Mouse (Mus musculus) testis, postnatal 10 days (tissue): ENCODE measurements around the gene Brd4.
"Not testable (repeated sequence)": the region's sequence is repeated elsewhere in the genome, so short reads cannot be mapped to it uniquely, and the experiment has no call there.

Experiments
- DNase-seq: peaks from one replicate; pipeline ENCODE4 v3.0.0; 2021; ENCODE audit warnings: low spot score

The Brd4 gene

DNA sequence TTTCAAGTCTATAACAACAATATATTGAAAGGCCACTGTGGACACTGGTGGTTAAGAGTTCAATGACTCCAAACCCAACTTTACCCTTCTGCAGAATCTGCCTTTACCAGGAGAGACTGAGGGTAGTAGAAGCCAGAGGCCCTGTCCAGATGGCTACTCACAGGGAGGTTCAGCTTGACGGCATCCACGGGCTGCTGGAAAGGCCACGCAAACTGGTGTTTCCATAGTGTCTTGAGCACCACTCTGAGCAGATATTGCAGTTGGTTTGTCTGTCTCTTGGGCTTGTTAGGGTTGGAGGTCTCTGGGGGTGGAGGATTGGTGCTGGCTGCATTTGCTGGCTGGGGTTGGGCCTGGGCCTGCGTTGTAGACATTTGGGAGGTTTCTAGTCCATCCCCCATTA lies 55.3 kb downstream of the Brd4 start:
- DNase-seq: no peak

DNA sequence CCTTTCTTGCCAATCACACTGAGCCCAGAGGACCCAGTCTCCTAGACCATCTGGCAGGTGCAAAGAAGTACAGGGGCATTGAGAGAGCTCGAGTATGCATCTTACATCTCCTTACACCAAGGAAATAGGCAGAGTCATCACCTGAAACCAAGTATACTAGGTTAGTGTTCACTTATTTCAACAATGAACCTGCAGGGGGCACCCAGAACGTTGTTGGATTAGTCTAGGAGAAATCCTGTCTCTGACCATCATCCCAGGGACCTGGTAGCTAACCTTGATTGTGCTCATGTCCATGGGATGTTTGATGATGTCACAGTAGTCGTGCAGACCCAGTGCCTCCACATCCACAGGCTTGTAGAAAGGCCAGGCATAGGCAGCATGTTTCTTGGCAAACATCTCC lies 63.6 kb downstream of the Brd4 start:
- DNase-seq: no peak

DNA sequence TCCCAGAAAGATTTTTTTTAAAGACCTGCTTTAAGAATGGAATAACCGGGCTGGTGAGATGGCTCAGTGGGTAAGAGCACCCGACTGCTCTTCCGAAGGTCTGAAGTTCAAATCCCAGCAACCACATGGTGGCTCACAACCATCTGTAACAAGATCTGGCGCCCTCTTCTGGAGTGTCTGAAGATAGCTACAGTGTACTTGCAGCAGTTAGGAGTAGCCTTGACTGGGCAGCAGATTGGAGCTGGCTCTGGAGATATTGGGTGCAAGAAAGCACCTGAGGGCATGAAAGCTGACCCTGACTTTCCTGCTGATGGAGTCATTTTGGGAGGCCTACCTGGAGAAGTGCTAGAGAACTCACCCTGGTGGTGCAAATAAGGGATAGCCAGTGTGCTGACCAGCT lies 68.9 kb downstream of the Brd4 start:
- not testable (repeated sequence) for DNase-seq

DNA sequence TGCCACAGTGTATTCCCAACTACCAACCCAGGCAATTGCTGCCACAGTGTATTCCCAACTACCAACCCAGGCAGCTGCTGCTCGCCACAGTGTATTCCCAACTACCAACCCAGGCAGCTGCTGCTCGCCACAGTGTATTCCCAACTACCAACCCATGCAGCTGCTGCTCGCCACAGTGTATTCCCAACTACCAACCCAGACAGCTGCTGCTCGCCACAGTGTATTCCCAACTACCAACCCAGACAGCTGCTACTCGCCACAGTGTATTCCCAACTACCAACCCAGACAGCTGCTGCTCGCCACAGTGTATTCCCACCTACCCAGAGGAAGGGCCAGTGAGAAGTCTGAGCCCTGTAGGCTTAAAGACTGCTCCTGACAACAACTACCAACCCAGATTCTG lies 73.0 kb downstream of the Brd4 start:
- DNase-seq: not testable (repeated sequence)

DNA sequence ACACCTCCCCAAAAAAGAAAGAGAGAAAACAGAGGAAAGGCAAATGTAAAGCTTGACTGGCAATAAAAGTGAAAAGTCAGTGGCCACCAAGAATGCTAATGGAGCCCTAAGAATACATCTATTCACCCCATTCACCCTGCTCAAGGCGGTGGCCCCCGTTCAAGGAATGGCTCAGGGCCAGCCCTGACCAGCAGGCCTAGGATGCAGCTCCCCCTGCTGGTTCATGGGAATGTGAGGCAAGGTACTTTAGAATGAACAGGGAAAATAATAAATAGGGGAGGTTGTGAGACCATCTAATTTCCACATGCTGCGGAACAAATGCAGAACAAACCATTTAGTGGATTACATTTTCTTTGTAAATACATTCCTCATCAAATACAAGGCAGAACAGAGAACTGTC lies 74.8 kb downstream of the Brd4 start:
- peak; percentile 82 for DNase-seq

- no peak for DNase-seq
Observed at GRCm38 (mm10) chr17:32209144-32209543, 75.4 kb downstream of the Brd4 start.

DNA sequence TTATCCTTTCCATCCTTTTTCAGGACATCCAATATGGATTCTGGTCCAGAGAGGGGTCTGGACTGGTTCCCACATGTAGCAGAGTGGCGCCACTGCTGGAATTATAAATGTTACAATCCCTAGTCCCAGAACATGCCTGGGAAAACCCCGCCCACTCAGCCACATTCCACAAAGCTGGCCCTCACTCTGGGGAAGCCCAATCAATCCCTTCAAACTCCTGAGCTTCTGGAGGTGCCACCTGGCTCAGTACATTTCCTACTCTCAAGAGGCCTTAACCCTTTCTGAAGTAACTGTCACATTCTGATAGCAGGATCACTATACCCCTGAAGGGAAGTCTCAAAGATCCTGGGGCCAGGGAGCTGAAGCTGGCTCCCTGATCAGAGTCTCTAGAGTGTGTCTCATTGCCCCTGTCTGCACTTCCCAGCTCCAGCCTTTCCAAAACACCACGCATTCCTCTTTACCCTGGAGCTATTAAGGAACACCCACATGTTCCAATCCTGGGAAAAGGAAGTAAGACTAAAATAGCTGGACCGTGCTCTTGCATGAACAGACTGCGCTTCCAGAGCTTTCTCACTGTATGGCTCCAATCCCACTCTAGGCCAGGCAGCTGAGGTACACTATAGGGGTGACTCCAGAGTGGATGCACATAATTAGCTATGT lies 76.8 kb downstream of the Brd4 start:
- no peak for DNase-seq

DNA sequence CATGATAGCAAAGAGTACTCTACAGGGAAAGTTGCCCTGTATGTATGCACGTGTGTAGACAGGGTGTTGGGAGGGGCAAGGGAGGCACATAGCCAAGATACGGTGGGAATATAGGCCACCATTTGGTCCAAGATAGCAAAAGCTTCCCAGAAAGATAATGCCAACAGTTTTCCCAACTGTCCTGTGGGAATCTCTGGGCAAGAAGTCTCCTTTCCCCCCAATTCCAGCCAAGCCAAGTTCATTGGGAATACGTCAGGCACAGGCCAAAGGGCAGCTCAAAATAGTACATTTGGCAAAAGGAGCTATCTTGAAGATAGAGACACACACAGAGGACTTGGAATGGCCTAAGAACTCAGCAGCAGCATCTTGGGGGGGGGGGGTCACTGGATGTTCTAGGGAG lies 79.2 kb downstream of the Brd4 start:
- no peak for DNase-seq

DNA sequence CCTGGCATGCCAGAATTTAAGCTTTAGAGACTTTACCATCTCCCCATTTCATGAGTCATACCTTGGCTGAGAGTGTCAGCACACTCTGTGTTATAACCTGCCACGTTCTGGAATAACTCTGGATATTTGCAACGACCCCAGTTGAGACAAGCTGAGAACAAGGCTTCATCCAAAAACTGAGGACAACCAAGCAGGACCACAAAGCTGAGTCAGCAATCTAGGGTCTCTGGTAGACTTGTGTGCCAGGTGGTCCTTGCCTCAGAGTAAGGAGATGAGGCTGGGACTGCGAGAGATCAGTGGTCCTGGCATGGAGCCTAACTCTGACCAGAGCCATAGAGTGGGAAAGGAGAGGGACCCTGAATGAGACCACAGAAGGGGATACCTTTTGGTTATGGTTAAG lies 81.5 kb downstream of the Brd4 start:
- no peak for DNase-seq

DNA sequence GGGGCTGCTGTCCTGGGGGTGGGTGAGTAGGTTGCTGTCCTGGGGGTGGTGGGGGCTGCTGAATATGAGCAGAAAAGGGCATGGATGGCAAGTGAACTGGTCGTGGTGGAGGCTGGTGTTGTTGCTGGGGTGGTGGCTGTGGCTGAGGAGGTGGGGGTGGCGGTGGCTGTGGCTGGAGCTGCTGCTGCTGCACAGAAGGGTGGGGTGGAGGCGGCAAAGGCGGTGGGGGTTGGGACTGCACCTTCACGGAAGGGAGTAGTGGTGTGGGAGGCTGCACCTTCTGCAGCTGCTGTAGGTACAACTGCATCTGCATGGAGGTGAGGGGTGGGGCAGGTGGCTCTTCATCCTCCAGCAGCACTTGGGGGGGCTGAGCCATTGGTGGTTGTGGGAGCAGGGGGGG lies 83.4 kb downstream of the Brd4 start:
- DNase-seq: no peak

- no peak for DNase-seq
Observed at GRCm38 (mm10) chr17:32199796-32200195, 84.7 kb downstream of the Brd4 start.

DNA sequence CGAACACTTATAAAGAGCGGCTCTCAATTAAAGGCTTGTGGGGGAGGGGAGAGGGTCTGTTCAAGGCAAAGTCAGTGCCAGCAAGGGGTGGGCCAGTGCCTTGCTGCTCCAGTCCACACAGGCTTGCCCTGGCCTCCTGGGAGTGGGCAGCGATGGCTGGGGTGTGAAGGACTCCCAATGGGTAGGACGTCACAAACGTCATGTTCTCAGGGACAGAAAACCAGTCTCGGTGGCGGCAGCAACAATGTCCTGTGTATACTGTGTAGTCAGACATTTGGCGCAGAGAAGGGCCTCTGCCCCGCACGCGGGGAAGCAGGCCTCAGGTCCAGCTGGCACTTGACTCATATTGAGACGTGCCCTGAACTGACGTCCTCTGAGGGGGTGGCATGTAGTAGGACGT lies 87.4 kb downstream of the Brd4 start:
- DNase-seq: no peak

DNA sequence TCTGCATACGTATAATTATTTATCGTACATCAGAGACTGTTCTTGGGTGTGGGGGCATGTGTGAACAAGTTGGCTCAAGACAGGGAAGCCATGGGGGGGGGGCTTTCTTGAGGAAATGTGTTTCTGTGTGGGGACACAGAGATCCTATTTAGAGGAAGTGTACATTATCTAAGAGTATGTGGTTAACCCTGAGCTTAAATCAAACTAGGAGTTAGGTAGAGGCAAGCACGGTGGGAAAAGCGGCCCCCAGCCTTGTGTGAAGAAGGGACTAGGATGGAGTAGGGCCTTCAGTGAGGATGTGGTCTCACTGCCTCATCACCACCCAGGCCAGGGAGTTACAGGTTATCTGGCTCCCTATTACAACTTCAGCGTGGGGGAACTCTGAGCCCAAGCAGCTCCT lies 88.8 kb downstream of the Brd4 start:
- no peak for DNase-seq

DNA sequence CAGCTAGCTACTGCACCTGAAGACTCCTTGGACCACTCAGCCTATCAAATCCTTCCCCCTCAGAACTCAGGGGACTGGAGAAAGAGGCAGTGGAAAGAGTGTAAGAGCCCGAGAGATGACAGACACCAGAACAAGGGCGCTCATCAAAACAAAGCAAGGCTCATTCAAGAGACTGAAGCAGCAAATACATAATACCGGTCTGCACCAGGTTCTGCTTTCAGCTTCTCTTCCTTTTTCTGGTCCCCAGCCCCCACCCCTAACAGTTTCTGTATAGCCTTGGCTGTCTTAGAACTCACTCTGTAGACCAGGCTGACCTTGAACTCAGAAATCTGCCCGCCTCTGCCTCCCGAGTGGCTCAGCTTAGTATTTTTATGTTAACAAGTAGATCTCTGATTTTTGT lies 91.5 kb downstream of the Brd4 start:
- no peak for DNase-seq

DNA sequence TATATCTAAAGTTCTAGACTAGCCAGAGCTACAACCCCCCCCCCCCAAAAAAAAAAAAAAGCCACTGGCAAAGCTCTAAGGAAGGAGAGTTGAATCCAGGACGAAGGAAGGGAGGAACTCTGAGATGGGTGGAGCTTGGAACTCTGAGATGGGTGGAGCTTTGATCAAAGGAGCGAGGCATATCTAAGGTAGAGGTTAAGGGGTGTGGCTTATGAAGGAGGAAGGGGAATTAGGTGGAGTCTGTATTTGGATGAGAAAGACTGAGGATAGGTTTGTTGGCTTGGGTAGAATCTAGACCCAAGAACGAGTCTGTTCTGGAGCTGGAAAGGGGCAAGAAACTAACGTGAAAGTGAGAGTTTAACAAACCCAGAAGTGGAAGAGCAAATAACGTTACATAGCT lies 94.7 kb downstream of the Brd4 start:
- no peak for DNase-seq

GRCm38 (mm10) chr17:32188863-32189636 lies 95.5 kb downstream of the Brd4 start, which contains the start of gene Ephx3:
TSS of gene Ephx3 (minus strand) at chr17:32189549.
- DNase-seq: no peak

DNA sequence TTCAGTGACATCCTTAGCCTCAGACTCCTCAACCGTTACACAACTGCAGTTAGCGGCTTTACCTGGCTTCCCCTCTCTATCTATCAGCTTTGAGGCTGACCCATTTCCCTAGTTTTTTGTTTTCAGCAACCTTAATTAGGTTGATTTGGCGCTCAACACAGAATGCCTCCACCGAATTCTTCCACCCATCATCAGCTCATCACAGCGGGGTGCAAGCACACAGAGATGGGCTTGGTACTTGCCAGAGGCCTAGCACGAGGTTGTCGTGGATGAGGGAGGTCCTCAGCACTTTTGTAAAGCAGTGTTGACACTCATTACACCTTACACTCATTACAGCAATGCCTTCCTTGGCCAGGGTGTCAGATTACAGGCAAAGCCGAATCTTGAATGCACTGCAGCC lies 101.5 kb downstream of the Brd4 start:
- no peak for DNase-seq

DNA sequence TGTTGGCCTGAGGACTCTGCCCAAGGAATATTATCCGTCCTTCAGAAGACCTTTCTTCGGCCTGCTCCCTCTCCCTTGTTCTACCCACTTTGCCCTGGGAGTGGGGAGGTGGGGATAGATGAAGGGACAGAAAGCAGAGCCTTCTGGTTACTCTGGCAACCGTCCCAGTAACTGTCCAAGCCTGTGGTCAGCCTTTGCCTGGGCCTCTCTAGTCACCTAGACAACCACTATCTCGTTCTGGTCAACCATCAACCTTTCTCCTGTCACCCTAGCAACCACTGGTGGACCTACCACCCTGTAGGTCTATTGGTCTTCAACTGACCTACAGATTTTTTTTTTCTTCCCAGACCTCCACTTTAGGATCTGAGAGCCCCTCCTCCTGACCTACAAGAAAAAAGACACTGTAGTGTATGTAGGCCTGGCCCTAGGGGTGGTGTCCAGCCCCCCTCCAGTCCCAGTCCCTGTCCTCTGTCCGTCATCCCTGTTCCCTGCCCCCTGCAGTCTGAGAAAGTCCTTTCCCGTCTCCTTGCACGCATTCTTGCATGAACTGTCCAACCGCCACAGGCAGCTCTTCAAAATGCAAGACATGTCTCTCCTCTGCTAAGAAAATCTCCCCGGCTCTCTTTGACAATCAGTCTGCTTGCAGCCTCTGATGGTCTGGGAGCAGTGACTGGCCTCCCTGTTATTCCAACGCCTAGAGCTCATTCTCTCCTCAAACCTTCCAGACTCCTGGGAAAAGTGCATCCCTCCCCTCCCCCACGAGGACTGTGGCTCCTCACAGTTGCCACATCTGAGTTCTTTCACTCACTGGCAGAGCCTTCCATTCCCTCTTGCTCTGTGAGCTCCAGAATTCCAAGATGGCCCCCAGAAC lies 104.7 kb downstream of the Brd4 start:
- no peak for DNase-seq

- DNase-seq: no peak
Observed at GRCm38 (mm10) chr17:32176919-32177318, 107.6 kb downstream of the Brd4 start.

DNA sequence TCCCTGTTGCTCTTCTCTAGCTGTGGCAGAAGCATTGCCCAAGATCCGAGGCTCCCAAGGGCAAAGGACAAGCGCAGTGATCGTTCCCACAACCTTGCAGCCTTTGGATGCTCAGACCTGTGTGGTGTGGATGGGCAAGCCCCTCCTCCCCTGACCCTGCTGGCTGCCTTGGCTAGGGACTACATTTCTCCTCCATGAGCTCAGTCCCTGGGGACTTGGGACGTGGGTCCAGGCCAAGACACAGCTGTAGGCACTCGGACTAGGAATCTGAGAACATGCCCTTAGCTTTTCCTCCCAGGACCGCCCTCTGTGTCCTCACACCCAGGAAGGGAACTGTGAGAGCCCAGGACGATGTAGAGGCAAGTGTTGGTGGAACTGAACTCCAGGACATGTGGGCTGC lies 111.4 kb downstream of the Brd4 start:
- peak; percentile 79 for DNase-seq

GRCm38 (mm10) chr17:32172485-32172884 lies 112.0 kb downstream of the Brd4 start:
- DNase-seq: no peak

GRCm38 (mm10) chr17:32169518-32170225 lies 114.8 kb downstream of the Brd4 start:
- DNase-seq: no peak
